In the genomic region with DNA sequence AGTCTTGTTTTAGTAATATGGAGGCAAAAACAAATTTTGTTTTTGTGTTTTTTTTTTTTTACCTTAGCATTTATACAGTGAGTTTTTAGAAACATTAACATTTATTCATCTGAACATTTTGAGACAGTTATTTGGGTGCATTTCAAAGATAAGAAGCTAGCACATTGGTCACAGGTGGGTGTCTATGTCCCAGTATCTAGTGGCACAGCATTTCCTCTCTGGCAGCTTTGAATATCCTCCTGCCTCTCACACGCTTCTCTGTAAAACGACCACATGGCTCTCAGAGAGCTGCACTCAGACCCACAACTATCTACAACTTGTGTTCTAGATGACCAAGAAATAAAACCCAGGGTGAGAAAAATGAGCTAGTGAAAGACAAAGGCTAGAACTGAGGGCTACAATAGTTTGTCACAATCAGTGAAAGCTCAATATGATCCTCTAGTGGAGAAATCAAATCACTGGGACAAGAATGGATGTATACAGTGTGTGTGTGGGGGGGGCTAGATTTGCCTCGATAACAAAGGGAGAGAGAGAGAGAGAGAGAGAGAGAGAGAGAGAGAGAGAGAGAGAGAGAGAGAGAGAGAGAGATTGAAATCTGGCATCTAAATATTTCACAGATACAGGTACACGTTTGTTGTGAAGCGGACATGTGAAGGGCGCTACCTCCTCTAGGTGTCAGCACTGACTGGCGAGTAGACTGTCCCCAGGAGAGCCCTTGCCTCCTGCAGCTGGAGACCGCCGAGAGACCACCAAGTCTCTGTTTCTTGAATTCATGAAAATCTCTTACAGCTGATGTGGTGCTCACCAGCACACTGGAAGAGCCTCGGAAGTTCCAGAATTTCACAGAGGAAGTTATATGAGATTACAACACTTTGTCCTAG, we compare ENCODE assay signal across 7 mouse cellular contexts. TPM values are rescaled to one million over a fixed set of nuclear protein-coding genes. Genes with fewer than 3 reads are reported as not detected.
DNase-seq lines count a peak whose midpoint lies in the region; ATAC-seq lines count a peak whose summit lies in the region.

No protein-coding gene starts in this region.

- no peaks in the 10 kb centered on the region for H3K36me3 ChIP-seq in forebrain, embryonic 10.5 days (replicated peaks)
- no peaks in the 10 kb centered on the region for H3K36me3 ChIP-seq in limb, embryonic 12.5 days

- H3K9ac ChIP-seq in limb, embryonic 12.5 days (replicated peaks), result no peak overlapping the region

- H3K4me1 ChIP-seq in forebrain, embryonic 10.5 days, result peaks cover 16% of the 10 kb centered on the region
- H3K4me1 ChIP-seq in limb, embryonic 12.5 days (replicated peaks), result peaks cover 29% of the 10 kb centered on the region

- H3K27ac ChIP-seq in forebrain, embryonic 10.5 days, result no peak overlapping the region
- no peak overlapping the region for H3K27ac ChIP-seq in limb, embryonic 12.5 days

- DNase-seq in thymus, postnatal 4 days, result peak; percentile 28
- no peak for DNase-seq in thymus, postnatal 10 days (ENCODE audit: low spot score in 2 of 2)
- DNase-seq in forebrain, embryonic 10.5 days (ENCODE audit: extremely low spot score, low spot score), result peak; percentile 22
- peak; percentile 19 for DNase-seq in neural tube, embryonic 10.5 days (ENCODE audit: extremely low spot score, low spot score)
- no peak for DNase-seq in frontal cortex, adult 2 months (ENCODE audit: extremely low spot score in 1 of 2, low spot score in 1 of 2)
- no peak for DNase-seq in urinary bladder, postnatal 4 days (ENCODE audit: low spot score in 2 of 2)

- 15% methylated on average over 10 of the region's 10 CpGs for WGBS in forebrain, embryonic 10.5 days
- WGBS in limb, embryonic 12.5 days, result 10% methylated on average over 10 of the region's 10 CpGs

- H3K27me3 ChIP-seq in forebrain, embryonic 10.5 days (ENCODE audit: poor library complexity, severe bottlenecking), result peaks cover 18% of the 10 kb centered on the region
- peaks cover 33% of the 10 kb centered on the region for H3K27me3 ChIP-seq in limb, embryonic 12.5 days

- ATAC-seq in limb, embryonic 12.5 days (ENCODE audit: insufficient number of reproducible peaks, insufficient read depth, low FRiP score, low TSS enrichment, low read depth), result no peak

- H3K4me3 ChIP-seq in forebrain, embryonic 10.5 days, result peak overlapping the region; percentile 51
- peak overlapping the region; percentile 32 for H3K4me3 ChIP-seq in limb, embryonic 12.5 days (replicated peaks)

- no peaks in the 10 kb centered on the region for H3K9me3 ChIP-seq in forebrain, embryonic 10.5 days
- H3K9me3 ChIP-seq in limb, embryonic 12.5 days, result no peaks in the 10 kb centered on the region

- H3K4me2 ChIP-seq in limb, embryonic 12.5 days, result peak overlapping the region; percentile 67

RNA-seq across cellular contexts. Expression of a gene that starts 1.1 kb away (rescaled TPM):
- polyA plus RNA-seq in forebrain, embryonic 10.5 days (2016; fragmentation: Nextera tagmentation; extraction: Ambion mirVana), result not detected in 2 replicates
- 0.22 TPM in 1 of 2 replicates, not detected in the other for polyA plus RNA-seq in limb, embryonic 12.5 days (2016; fragmentation: Nextera tagmentation; extraction: Ambion mirVana)
- 0.08 TPM in 1 of 2 replicates, not detected in the other for polyA plus RNA-seq in frontal cortex, adult 2 months (2012; rRNA removed)

RNA-seq across cellular contexts. Expression of a gene that starts 11.6 kb away (rescaled TPM):
- not detected in 2 replicates for polyA plus RNA-seq in forebrain, embryonic 10.5 days (2016; fragmentation: Nextera tagmentation; extraction: Ambion mirVana)
- polyA plus RNA-seq in limb, embryonic 12.5 days (2016; fragmentation: Nextera tagmentation; extraction: Ambion mirVana), result 0.31 and 0.49 TPM in 2 replicates
- polyA plus RNA-seq in frontal cortex, adult 2 months (2012; rRNA removed), result 0.32 and 0.46 TPM in 2 replicates

RNA-seq across cellular contexts. Expression of a gene that starts 28.3 kb away (rescaled TPM):
- 56.4 and 59.6 TPM in 2 replicates for polyA plus RNA-seq in forebrain, embryonic 10.5 days (2016; fragmentation: Nextera tagmentation; extraction: Ambion mirVana)
- polyA plus RNA-seq in limb, embryonic 12.5 days (2016; fragmentation: Nextera tagmentation; extraction: Ambion mirVana), result 72.9 and 78.5 TPM in 2 replicates
- 19.0 and 23.6 TPM in 2 replicates for polyA plus RNA-seq in frontal cortex, adult 2 months (2012; rRNA removed)

Comparison
In these comparisons a context has a peak if more than half of its experiments do, and no peak if none do; other contexts are left out.
1. DNase-seq: peak in thymus, postnatal 4 days (single experiment), forebrain, embryonic 10.5 days (single experiment) and neural tube, embryonic 10.5 days (single experiment); none in thymus, postnatal 10 days (0 of 2), frontal cortex, adult 2 months (0 of 2) and urinary bladder, postnatal 4 days (0 of 2).